Mouse (Mus musculus) liver, embryonic 14.5 days (tissue): ENCODE data around the gene Tulp2.

Experiments
- CTCF ChIP-seq: IDR thresholded peaks from 2 replicates; pipeline ENCODE4 v1.5.1; 2016; ENCODE audit warnings: antibody characterized with exemption, low read depth, control low read depth
- EP300 ChIP-seq: IDR thresholded peaks from 2 replicates; pipeline ENCODE4 v1.6.1; 2016; ENCODE audit warnings: antibody characterized with exemption, low read depth

DNA sequence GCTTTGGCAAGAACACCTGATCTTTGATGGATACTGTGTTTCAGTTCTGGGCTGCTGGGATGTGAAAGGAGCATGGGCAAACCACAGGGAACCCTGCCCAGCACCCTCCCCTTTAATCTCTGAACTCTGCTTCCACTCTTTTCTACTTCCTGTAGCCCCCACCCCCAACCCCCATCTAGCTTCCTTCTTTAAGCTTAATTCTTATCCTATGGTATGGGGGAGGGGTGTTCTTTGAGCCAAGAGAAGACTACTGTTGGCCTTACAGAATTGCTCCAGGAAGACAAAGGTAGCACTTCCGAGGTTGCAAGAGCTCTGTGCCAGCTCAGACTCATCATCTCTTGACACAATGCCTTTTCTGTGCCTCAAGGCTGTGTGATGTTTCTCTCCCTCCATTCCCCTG, 90.3 kb downstream of the Tulp2 start:
- no peak for TF ChIP-seq CTCF
- TF ChIP-seq EP300: no peak
